Mouse (Mus musculus) frontal cortex, postnatal 25 days (tissue): ENCODE results near the gene Fdx1.

Experiments used
- DNase-seq, 2 experiments: peaks; one replicate each; pipeline ENCODE4 v3.0.0; 2022; ENCODE audit warnings: low spot score in 2 of 2

Fdx1 gene

DNA sequence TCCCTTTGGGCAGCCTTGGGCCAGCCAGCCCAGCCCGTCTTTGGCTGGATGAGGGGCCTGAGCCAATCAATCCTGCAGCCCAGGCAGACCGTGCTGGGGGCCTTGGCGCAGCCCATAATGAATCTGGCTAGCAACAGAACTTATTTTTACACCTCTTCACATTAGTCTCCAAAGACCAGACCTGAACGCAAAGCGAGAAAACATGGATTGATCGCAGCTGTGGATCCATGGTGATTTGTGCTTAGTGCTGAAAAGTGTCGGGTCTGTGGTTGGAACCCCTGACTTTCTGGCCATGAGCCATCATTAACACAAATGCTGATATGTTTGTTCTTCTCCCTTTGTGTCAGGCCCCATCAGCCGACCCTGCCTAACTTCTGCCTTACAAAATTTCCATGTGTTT lies 56.4 kb downstream of the Fdx1 start:
- no peak for DNase-seq
